Mouse (Mus musculus) left cerebral cortex, postnatal 25 days (tissue): ENCODE measurements at regions not wholly inside any gene's neighbourhood (a gene's known extent, or its start where the extent isn't known, plus 50 kb on each side); places are given as distances from the start of the nearest gene placed in this dataset.

ENCODE experiments used
- DNase-seq, 2 experiments: peaks; one replicate each; pipeline ENCODE4 v3.0.0; 2022; ENCODE audit warnings: low spot score in 2 of 2, mixed read lengths in 1 of 2
- intact Hi-C: fragments of 180-260 bp; cut with DNase I; formaldehyde crosslinking; loops from one replicate; pipeline ENCODE4 v1.15.1; 2025

DNA sequence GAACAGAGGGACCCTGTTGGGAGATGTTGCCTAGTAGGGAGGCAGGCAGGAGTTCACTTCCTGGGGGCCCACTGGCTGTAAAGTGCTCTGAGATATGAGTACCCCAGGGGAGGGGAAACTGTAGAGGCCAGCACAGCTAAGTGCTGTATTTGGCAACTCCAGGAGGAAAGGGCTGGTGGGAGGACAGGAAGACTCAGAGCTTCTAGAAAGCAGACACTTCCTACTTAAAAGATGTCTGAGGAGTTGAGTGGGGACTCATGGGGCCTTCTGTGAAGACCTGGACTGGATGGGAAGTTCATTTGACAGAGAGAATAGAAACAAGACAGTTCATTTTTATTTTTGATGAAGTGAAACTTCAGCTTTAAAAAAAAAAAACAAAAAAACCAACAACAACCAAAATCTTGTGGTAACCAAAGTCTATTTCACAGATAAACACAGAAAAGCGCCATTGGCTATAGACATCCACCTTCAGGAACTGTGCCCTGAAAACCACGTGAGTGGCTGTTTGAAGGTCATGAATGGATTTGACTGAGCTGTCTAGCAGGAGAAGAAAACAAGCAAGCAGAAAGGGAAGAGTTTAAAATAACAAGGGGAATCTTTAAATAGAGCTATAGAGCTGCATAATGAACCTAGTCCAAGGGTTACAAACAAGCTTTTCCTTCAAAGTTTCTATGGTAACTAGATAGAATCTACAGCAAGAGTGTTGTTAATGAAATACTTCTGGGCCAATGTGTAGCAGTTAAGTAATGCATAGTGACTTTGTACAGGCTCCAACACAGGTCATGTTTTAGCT, 105.9 kb upstream of the Arhgap5 start:
- intact Hi-C loops, result loop anchor here (2.0 to 5.0 kb wide), 3 partner anchors 79 to 204 kb away; partner anchors contain the start of gene Arhgap5

DNA sequence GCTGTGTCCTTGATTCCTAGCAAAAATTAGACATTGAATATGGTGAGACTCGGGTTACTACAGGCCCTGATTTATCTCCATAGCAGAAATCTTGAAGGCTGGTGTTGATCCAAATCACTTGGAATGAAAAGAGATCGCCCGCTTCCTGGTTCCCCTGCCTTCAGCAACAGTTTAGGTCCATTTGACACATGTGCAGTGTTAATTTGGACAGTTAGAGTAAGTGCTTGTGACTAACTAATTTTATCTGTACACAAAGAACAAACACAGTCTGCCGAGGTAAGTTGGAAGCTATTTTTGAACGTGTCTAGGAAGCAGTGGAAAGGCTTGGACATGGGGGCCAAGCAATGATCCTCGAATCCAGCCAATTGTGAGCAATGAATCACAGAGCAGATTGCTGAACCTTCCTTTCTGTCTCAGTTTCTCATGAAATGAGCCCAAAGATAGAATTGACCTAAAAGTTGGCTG, 105.2 kb upstream of the Arhgap5 start:
- intact Hi-C loops, result loop anchor here (5.0 kb wide), 2 partner anchors 79 to 204 kb away; no protein-coding TSS in a partner anchor
- DNase-seq, result no peak

More for the DNA sequence above, 105.9 kb upstream of the Arhgap5 start:
- DNase-seq, result peak in 1 of 2 experiments; percentile 58

DNA sequence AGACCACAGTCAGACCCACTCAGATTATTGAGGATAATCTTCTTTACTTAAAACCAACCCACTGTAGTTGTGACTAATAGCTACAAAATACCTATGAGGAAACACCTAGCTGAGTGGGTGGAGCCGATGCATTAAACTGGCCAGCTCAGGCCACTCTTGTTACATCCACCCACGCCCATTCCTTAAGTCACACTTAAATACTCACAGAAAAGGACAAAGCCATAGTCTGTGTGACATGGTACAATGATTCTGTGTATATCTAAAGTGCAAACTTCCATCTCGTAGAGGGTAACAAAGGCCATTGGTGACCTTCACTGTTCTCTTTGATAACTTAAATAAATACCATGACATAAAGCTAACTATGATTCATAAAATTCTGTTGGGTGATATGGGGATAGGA, 103.7 kb upstream of the Arhgap5 start:
- intact Hi-C loops, result no loop called here
- DNase-seq, result no peak

DNA sequence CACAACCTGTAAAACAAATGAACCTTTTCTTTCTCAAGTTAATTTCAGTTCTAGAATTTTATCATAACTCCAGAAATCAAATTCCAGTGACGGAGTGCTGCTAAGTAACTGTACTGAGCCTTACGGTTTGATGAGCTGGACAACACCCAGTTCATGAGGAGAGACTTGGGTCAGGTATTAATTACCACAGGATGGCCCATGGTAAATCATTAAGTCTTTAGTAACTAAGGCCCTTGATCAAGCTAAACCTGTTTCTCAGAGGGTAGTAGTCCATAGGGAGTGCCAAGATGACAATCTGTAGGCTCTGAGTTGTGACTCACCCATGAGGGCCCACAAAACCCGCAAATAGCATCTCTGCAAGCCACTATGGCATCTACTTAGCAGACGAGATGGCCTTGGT, 101.1 kb upstream of the Arhgap5 start:
- intact Hi-C loops, result no loop called here
- DNase-seq, result no peak

DNA sequence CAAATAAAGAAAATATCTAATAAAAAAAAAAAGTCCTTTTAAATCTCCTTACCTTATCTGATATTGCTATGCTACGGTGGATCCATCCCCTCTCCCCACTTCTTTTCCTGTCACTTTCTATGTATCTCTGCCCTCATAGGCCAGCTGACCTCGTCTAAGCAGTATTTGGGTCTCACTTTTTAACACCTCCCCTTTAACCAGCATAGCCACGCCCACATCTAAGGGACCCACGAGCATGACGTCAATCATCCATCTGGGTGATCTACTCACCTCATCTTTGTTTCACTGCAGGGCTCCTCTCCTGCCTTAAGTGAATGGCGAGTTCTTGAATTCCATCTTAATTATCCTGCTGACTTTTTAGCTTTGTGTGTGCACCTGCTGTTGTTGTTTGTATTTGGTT, 97.4 kb upstream of the Arhgap5 start:
- no peak for DNase-seq
- intact Hi-C loops, result no loop called here

DNA sequence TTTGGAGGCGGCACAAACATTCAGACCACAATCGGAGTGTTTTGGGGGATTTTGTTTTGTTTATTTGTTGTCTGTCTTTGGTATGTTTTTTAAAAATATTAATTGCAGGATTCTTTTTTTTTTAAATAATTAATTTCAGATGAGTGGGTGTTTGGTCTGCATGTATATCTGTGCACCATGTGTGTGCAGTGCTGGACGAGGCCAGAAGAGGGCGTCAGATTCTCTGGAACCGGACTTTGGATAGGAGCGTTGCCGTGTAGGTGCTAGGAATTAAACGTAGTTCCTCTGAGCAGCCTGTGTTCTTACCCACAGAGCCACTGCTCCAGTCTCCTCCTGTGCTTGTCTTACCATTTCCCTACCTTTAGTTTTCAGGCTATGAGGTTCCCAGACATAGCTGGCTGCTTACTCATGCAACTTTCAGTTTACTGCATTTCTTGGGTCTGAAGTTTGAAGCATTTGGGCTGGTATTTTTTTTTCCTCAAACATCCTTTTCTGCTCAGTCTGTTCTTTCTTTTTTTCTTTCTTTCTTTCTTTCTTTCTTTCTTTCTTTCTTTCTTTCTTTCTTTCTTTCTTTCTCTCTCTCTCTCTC, 95.4 kb upstream of the Arhgap5 start:
- intact Hi-C loops, result no loop called here
- DNase-seq, result no peak

DNA sequence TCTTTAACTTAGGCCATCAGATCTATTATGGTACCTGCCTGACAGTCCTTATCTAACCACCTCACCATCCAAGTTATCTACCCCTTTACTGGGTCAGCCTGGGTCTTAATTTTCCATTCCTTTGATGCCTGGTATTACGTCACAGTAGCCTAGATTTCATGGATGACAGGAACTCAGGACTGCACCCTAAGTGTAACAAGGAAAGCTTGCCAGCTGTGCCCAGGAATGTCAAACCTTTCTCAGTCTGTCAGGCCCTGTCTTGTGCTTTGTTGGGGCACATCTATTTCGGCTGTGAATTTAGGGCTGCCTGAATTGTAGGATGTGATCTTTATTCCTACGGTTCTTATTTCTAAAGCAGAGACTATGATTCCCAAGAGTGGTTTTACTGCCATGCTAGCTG, 94.6 kb upstream of the Arhgap5 start:
- no peak for DNase-seq
- intact Hi-C loops, result no loop called here

DNA sequence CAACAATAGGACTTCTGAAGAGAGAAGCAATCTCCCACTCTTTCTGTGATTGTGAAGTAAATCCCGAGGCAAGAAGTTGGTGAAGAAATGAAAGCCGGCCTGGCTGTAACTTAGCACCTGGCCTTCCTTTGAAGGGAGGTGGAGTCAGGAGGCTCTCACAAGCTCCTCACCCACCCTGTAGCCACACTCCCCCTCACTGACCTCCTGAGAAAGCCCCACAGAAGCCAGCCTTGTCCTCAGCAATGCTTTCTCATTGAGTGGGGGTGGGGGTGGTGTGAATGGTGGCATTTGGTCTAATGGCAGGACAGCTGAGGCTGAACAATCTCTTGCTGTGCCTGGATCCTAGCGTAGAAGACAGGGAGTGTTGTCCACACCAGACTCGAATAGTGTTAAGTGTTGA, 91.6 kb upstream of the Arhgap5 start:
- no peak for DNase-seq
- intact Hi-C loops, result no loop called here

DNA sequence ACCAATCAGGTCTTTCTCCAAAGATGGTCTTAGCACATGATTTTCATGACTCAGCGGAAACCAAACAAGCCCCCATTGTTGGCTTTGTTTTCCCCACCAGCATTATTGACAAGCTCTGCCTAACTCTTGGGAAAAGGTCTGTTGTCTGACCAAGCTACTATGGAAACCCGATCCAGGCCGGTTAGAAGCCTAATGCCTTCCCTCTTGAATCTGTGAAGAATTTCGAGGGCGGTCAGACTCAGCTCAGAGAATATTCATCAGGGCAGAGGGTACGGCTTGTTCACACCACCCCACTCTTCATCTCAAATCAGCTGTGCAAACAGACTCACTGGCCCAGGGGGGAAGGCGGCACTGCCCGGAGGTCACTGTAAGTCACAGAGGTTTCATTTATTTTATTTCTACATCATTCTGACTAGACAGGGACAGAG, 90.7 kb upstream of the Arhgap5 start:
- intact Hi-C loops, result no loop called here
- peak in 1 of 2 experiments; percentile 39 for DNase-seq

DNA sequence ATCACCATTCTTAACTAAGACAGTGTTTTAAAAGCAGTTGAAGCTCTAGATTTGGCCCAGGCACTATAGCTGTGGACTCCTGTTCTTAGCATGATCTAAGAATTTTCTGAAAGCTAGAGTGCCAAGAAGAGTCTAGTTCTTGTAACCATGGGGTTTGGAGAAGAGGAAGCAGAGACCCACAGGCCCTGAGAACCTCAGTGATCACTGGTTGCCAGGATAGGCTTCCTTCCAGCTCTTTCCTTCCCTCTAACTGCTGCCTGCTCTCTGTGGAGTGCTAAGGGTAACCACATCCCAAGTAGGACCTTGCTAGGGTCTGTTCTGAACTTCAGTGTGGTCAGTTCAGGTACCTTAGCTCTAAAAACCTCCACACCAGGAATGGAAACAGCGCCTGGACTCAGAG, 81.0 kb upstream of the Arhgap5 start:
- intact Hi-C loops, result no loop called here
- no peak for DNase-seq

DNA sequence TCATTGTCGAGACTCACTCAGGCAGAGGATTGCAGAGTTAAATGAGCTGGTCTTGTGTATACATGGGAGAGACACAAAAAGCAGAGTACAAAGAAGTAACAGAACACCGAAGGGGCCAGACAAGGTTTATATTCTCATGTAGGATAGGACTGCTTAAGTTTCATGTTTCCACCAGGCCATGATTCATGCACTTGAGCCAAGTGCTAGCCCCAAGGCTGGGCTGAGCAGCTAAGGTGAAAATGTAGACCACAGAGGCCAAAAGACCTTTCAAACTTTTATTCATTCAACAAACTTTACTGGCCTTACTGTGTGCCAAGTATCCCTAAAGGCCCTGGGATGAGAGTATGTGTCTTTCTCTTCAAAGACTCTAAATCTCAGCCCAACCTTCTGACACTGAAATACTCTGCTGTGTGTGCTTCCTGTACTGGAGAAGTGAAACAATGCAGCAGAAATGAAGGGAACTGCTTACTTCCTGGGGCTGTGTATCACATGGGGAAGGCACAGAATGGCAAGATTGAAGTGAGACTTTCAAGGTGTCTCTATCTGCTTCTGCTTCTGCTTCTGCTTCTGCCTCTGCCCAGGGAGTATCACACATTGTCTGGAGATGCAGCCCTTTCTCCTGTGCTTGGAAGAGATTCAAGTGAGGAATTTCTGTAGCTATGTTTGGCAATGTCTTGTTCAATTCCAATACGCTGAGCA, 79.3 kb upstream of the Arhgap5 start:
- intact Hi-C loops, result no loop called here
- DNase-seq, result no peak

DNA sequence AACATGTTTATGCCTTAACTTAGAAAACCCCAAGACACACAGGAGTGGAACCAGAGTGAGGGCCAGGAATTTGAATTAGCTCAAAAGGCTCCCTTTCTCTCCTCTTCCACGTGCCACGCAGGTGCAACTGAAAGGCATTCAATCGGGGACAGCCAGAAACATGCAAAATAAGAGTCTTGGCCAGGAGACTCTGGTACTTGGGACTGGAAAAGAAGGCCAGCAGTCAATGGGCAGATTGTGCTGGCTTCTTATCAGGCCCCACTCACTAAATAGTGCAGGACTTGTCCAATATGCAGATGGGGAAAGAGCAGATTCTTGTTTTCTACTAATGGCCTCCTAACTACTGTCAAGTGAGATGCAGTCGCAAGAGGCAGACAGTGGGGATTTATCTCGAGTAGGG, 73.8 kb upstream of the Arhgap5 start:
- intact Hi-C loops, result no loop called here
- peak; percentile 15 to 42 for DNase-seq

DNA sequence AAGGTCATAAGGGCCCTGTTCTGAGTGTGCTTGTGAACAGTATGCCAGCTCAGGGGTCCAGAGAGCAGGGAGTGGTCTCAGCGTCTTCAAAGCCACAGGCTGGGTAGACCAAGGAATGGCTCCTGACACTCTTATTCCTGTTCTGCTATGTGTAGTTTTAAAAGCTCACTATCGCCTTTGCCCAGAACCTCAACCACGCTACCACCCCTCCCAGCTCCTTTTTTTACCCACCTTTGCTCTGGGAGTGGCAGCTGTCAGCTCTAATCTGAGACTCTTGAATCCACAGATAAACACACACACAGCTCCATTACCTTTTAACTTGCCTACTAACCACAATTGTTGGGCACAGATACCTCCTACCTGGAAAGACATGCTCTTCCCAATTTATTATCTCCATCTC, 71.8 kb upstream of the Arhgap5 start:
- intact Hi-C loops, result no loop called here
- DNase-seq, result no peak

DNA sequence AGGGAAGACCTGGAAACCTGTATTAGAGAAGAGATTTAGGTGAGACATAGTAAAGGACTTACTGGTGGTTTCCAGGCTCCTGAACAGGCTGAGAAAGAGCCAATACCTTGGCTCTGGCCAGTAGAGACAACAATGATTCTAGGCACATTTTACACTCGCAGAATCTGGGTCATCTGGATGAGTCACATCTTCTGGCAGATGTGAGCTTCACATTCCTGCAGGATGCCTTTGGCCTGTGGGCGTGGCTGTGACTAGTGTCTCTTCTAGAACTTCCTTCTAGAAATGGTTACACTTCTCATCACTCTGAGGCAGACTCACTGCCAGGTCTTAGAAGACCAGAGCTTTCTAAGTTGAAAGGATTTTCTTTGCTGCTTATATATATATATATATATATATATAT, 69.8 kb upstream of the Arhgap5 start:
- DNase-seq, result peak in 1 of 2 experiments; percentile 56
- intact Hi-C loops, result no loop called here

DNA sequence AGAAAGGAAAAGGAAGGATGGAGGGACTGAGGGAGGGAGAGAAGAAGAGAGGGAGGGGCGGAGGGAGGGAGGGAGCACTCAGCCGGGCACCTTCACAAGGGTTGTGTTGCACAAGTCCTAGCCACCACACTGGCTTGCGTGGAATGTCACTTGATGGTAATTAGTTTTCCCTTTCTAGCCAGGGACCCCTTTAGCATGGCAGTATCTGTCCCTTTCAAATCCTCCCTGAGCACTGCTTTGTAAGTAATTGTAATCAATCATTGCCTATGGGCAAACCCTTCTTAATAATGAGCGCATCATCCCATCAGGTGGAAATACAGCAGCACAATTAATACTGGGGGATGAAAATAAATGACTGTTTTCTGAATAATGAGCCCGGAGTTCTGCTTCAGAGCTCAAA, 68.5 kb upstream of the Arhgap5 start:
- intact Hi-C loops, result no loop called here
- no peak for DNase-seq

DNA sequence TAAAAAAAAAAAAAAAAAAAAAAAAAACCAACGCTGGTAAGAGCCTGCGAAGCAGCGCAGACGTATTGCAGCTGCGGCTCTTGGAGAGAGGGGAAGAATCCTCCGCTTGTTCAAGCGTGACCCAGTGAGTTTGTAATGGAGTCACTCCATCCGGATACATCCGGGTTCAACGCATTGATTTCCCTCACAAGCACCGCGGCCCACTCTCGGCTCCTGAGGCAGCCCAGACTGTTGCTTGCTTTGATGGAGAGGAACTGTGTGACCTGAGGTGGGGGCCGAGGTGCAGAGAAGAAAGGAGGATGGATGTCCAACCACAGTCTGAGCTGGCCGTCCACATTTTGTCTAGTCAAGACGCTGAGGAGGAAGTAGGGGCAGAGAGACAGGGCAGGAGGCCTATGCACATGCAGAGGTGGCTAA, 68.0 kb upstream of the Arhgap5 start:
- DNase-seq, result no peak
- intact Hi-C loops, result no loop called here

DNA sequence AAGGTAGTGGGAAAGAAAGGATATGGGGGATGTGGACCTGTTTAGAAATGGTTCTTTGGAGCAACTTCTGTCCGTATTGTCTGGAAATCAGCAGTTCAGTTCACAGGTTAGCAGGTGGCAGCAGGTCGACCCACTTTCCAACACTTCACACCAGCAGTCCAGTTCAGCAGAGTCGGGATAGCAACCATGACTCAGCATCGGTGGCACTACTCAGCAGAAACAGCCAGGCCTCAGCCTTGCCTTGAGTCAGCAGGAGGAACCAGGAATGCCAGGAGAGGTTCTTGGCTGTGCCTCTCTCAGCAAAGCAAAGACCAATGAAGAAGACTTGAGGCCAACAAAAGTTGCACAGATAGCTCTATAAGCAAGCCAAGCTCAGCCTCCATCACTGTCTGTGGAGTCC, 66.8 kb upstream of the Arhgap5 start:
- intact Hi-C loops, result no loop called here
- no peak for DNase-seq

DNA sequence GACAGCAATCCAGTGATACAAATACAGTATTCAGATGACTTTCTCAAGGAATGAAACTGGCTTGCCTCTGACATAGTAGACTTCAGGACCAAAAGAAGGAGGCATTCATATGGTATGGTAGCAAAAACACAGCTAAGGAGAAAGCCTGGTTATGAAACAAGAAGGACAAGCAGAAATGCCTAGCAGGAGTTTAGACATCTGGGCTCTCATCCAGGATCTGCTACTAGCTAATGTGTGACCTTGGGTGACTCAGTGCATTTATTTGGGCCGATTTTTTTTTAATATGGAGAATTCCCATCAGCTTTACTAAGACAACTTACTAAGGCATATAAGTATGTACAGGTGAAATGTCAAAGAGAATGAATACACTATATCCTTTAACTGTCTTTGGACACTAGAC, 64.5 kb upstream of the Arhgap5 start:
- intact Hi-C loops, result no loop called here
- DNase-seq, result no peak

DNA sequence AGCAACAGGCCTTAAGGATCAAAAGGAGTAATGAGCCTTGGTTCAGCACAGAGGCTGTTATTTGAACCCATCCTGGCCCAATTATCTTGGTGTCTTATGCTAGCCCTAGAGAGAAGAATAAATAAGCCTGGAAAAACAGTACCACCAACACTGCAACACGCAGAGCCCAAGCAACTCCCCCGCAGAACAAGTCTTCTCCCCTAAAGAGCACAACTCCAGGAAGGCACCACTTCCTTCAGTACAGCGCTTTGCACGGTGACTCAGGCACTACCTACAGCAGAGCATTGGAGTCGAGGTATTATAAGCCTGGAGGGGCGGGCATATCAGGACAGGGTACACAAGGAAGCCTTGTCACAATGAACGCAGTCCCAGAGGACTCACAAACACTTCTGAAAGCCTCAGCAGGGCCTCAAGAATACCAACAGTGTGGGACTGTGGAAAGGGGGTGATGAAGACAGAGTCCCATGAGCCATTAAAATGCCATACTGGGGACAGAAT, 62.9 kb upstream of the Arhgap5 start:
- intact Hi-C loops, result loop anchor here (2.0 kb wide), 1 partner anchor 62 kb away; the partner anchor contains the start of gene Arhgap5
- peak in 1 of 2 experiments; percentile 34 for DNase-seq

DNA sequence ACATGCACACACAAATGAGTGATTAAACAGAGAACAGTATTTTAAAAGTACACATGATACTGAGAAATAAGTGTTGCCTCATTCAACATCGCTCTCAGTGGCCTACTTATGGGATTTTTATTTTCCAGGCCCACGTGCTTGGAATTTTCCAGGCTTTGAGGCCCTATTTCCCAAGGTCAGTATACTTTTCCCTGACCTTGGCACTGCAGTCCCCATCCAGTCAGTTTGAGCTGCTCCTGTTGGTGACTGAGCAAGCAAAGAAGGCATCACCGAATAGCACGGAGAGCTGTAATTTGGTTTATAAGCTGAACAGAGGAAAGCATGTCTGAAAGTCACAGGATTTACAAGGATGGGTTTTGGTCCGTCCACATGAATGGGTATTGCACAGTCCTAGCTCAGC, 61.4 kb upstream of the Arhgap5 start:
- DNase-seq, result no peak
- intact Hi-C loops, result no loop called here
